ENCODE assay signal across 9 mouse cellular contexts in genomic region chr11:32625677-32626076, GRCm38 (mm10). TPM values are rescaled to one million over a fixed set of nuclear protein-coding genes. Genes with fewer than 3 reads are reported as not detected.
DNase-seq lines count a peak whose midpoint lies in the region; ATAC-seq and TF ChIP-seq lines count a peak whose summit lies in the region.
"Had no signal": no experiment of that assay in that cellular context is flagged by ENCODE, and none has a peak within 500 bp of the region (broad histone marks: within the 10 kb centered on the region; RNA-seq: fewer than 3 reads in every experiment).

No protein-coding gene starts in this region.

- TF ChIP-seq CTCF in embryonic fibroblast, embryonic 13.5 days (IDR thresholded peaks at IDR 0.05; ENCODE audit: borderline replicate concordance, insufficient read depth, low read length), result peak; percentile 92; the same call in 1 of the 2 replicates
- TF ChIP-seq CTCF in lung, postnatal 0 days (IDR thresholded peaks at IDR 0.05), result peak; percentile 92
- TF ChIP-seq CTCF in small intestine, adult 2 months (IDR thresholded peaks at IDR 0.05; ENCODE audit: extremely low read depth, insufficient read length, insufficient replicate concordance, low read depth, low read length), result peak; percentile 77; the same call in 1 of the 2 replicates

- no peak for TF ChIP-seq EP300 in lung, postnatal 0 days (IDR thresholded peaks at IDR 0.05)

- H3K4me2 ChIP-seq in midbrain, embryonic 14.5 days (ENCODE audit: low read length), result no peak overlapping the region
- no peak overlapping the region for H3K4me2 ChIP-seq in lung, postnatal 0 days (replicated peaks; ENCODE audit: low read depth, low read length)
- no peak overlapping the region for H3K4me2 ChIP-seq in forebrain, embryonic 13.5 days
- H3K4me2 ChIP-seq: stomach, embryonic 15.5 days had no signal

- no peak overlapping the region for H3K4me3 ChIP-seq in midbrain, embryonic 10.5 days
- no peak overlapping the region for H3K4me3 ChIP-seq in midbrain, embryonic 14.5 days (replicated peaks; ENCODE audit: low read depth, low read length)
- no peak overlapping the region for H3K4me3 ChIP-seq in embryonic fibroblast, embryonic 13.5 days (ENCODE audit: insufficient read depth, low read length)
- no peak overlapping the region for H3K4me3 ChIP-seq in lung, postnatal 0 days (ENCODE audit: low read depth, low read length)
- H3K4me3 ChIP-seq in small intestine, adult 2 months (ENCODE audit: low read depth, low read length), result no peak overlapping the region
- no peak overlapping the region for H3K4me3 ChIP-seq in forebrain, embryonic 13.5 days
- H3K4me3 ChIP-seq: stomach, embryonic 15.5 days had no signal

- peaks cover 17% of the 10 kb centered on the region for H3K4me1 ChIP-seq in midbrain, embryonic 10.5 days
- no peaks in the 10 kb centered on the region for H3K4me1 ChIP-seq in midbrain, embryonic 14.5 days (ENCODE audit: control insufficient read depth, insufficient read depth, low read length)
- no peaks in the 10 kb centered on the region for H3K4me1 ChIP-seq in embryonic fibroblast, embryonic 13.5 days (ENCODE audit: control insufficient read depth, insufficient read depth, low read length)
- H3K4me1 ChIP-seq in lung, postnatal 0 days (ENCODE audit: insufficient read depth, low read depth, low read length), result no peaks in the 10 kb centered on the region
- peaks cover 5% of the 10 kb centered on the region; the same call in 1 of the 2 replicates for H3K4me1 ChIP-seq in small intestine, adult 2 months (ENCODE audit: control insufficient read depth, insufficient read depth, insufficient read length, low read length)
- H3K4me1 ChIP-seq in forebrain, embryonic 13.5 days, result peaks cover 9% of the 10 kb centered on the region
- H3K4me1 ChIP-seq: stomach, embryonic 15.5 days had no signal

- H3K9ac ChIP-seq in midbrain, embryonic 14.5 days (replicated peaks; ENCODE audit: low read length), result no peak overlapping the region
- H3K9ac ChIP-seq in lung, postnatal 0 days (replicated peaks; ENCODE audit: low read depth), result no peak overlapping the region
- no peak overlapping the region for H3K9ac ChIP-seq in forebrain, embryonic 13.5 days
- H3K9ac ChIP-seq: stomach, embryonic 15.5 days had no signal

- peak; percentile 25 for DNase-seq in midbrain, embryonic 10.5 days (ENCODE audit: low spot score)
- no peak for DNase-seq in midbrain, embryonic 14.5 days
- peak; percentile 81 for DNase-seq in adrenal gland, adult 2 months
- peak; percentile 82 for DNase-seq in kidney, adult 9 months
- peak; percentile 68 for DNase-seq in lung, postnatal 0 days (ENCODE audit: low spot score)

- 76% methylated on average over 1 of the region's 1 CpGs for WGBS in midbrain, embryonic 10.5 days
- 74% methylated on average over 1 of the region's 1 CpGs for WGBS in midbrain, embryonic 14.5 days
- 48% methylated on average over 1 of the region's 1 CpGs for WGBS in lung, postnatal 0 days
- 32% methylated on average over 1 of the region's 1 CpGs for WGBS in small intestine, adult 2 months
- 57% methylated on average over 1 of the region's 1 CpGs for WGBS in forebrain, embryonic 13.5 days

- H3K36me3 ChIP-seq in midbrain, embryonic 10.5 days, result no peaks in the 10 kb centered on the region
- no peaks in the 10 kb centered on the region for H3K36me3 ChIP-seq in midbrain, embryonic 14.5 days (ENCODE audit: control insufficient read depth, insufficient read depth, low read length)
- H3K36me3 ChIP-seq in lung, postnatal 0 days (ENCODE audit: insufficient read depth, low read length), result no peaks in the 10 kb centered on the region
- peaks cover 4% of the 10 kb centered on the region; the same call in 1 of the 2 replicates for H3K36me3 ChIP-seq in small intestine, adult 2 months (ENCODE audit: control insufficient read depth, insufficient read depth, low read length)
- no peaks in the 10 kb centered on the region for H3K36me3 ChIP-seq in forebrain, embryonic 13.5 days (ENCODE audit: poor library complexity, severe bottlenecking)
- H3K36me3 ChIP-seq: stomach, embryonic 15.5 days had no signal

- H3K27me3 ChIP-seq in midbrain, embryonic 10.5 days (ENCODE audit: low read depth, poor library complexity, severe bottlenecking), result no peaks in the 10 kb centered on the region
- H3K27me3 ChIP-seq in midbrain, embryonic 14.5 days (ENCODE audit: control insufficient read depth, insufficient read depth, low read length), result no peaks in the 10 kb centered on the region
- H3K27me3 ChIP-seq in lung, postnatal 0 days (replicated peaks; ENCODE audit: insufficient read depth, low read length), result no peaks in the 10 kb centered on the region
- H3K27me3 ChIP-seq in small intestine, adult 2 months (ENCODE audit: control insufficient read depth, insufficient read depth, low read length), result no peaks in the 10 kb centered on the region
- H3K27me3 ChIP-seq in forebrain, embryonic 13.5 days, result no peaks in the 10 kb centered on the region

- TF ChIP-seq POLR2A in embryonic fibroblast, embryonic 13.5 days (IDR thresholded peaks at IDR 0.05; ENCODE audit: low read depth, low read length), result no peak
- no peak for TF ChIP-seq POLR2A in small intestine, adult 2 months (IDR thresholded peaks at IDR 0.05; ENCODE audit: low read depth, low read length)

- no peak overlapping the region for H3K27ac ChIP-seq in midbrain, embryonic 10.5 days (replicated peaks)
- H3K27ac ChIP-seq in midbrain, embryonic 14.5 days (replicated peaks; ENCODE audit: low read depth, low read length), result no peak overlapping the region
- H3K27ac ChIP-seq in embryonic fibroblast, embryonic 13.5 days (ENCODE audit: insufficient read depth, low read length), result no peak overlapping the region
- no peak overlapping the region for H3K27ac ChIP-seq in lung, postnatal 0 days (ENCODE audit: low read length)
- no peak overlapping the region for H3K27ac ChIP-seq in small intestine, adult 2 months (ENCODE audit: insufficient read depth, low read depth, low read length)
- H3K27ac ChIP-seq in forebrain, embryonic 13.5 days, result no peak overlapping the region
- H3K27ac ChIP-seq: stomach, embryonic 15.5 days had no signal

- H3K9me3 ChIP-seq in midbrain, embryonic 10.5 days (replicated peaks), result no peaks in the 10 kb centered on the region
- H3K9me3 ChIP-seq in midbrain, embryonic 14.5 days (ENCODE audit: control insufficient read depth, low read length), result no peaks in the 10 kb centered on the region
- no peaks in the 10 kb centered on the region for H3K9me3 ChIP-seq in lung, postnatal 0 days (ENCODE audit: low read length)
- H3K9me3 ChIP-seq in forebrain, embryonic 13.5 days (replicated peaks), result no peaks in the 10 kb centered on the region
- H3K9me3 ChIP-seq: stomach, embryonic 15.5 days had no signal

- no peak for ATAC-seq in midbrain, embryonic 14.5 days (ENCODE audit: low FRiP score, low TSS enrichment)
- peak; percentile 59 for ATAC-seq in lung, postnatal 0 days
- ATAC-seq in forebrain, embryonic 13.5 days, result no peak

RNA-seq across cellular contexts. Expression of gene Fbxw11, which starts 16.8 kb away (rescaled TPM):
- 93.9 and 102 TPM in 2 replicates for polyA plus RNA-seq in midbrain, embryonic 10.5 days (2016; fragmentation: Nextera tagmentation; extraction: Ambion mirVana)
- polyA plus RNA-seq in midbrain, embryonic 14.5 days (2014; fragmentation: Nextera tagmentation; extraction: Ambion mirVana), result 93.5 and 120 TPM in 2 replicates
- 10 to 100 TPM; 85.2 to 98.2 TPM for total RNA-seq in adrenal gland, adult 2 months (2021)
- 45.9 and 57.8 TPM in 2 replicates for polyA plus RNA-seq in adrenal gland, adult 2 months (2012; rRNA removed)
- 72.6 and 77.9 TPM in 2 replicates for polyA plus RNA-seq in embryonic fibroblast, embryonic 13.5 days (2011; ENCODE audit: insufficient read length, low read depth, missing spikeins)
- polyA plus RNA-seq in lung, postnatal 0 days (2015; fragmentation: Nextera tagmentation; extraction: Ambion mirVana), result 46.6 and 54.2 TPM in 2 replicates
- polyA plus RNA-seq in small intestine, adult 2 months (2012; rRNA removed), result 17.3 and 29.8 TPM in 2 replicates
- 99.2 and 108 TPM in 2 replicates for polyA plus RNA-seq in forebrain, embryonic 13.5 days (2015; fragmentation: Nextera tagmentation; extraction: Ambion mirVana)
